Mouse (Mus musculus): ENCODE measurements around the gene Cpsf4. TPM values are rescaled to one million over a fixed set of nuclear protein-coding genes. Genes with fewer than 3 reads are reported as not detected.
A peak's percentile ranks its signal among the peaks of the same experiment; 100 is the strongest.

The Cpsf4 gene
- polyA plus RNA-seq, 1 experiment from 2014 or later = 32.0 TPM

GRCm38 (mm10) chr5:145149294-145149693, 17.7 kb upstream of the Cpsf4 start:
- no peak overlapping the region for H3K9ac ChIP-seq (ENCODE audit: low read length)
- H3K4me3 ChIP-seq (ENCODE audit: low read depth, low read length) = no peak overlapping the region
- H3K27me3 ChIP-seq (replicated peaks; ENCODE audit: control insufficient read depth, insufficient read depth, low read length) = no peaks in the 10 kb centered on the region
- H3K36me3 ChIP-seq (ENCODE audit: control insufficient read depth, insufficient read depth, low read length) = peaks cover 94% of the 10 kb centered on the region
- no peaks in the 10 kb centered on the region for H3K9me3 ChIP-seq (ENCODE audit: control insufficient read depth, low read length)
- no peak overlapping the region for H3K4me2 ChIP-seq (ENCODE audit: low read length)
- 88% methylated on average over 6 of the region's 6 CpGs for WGBS
- DNase-seq (ENCODE audit: low spot score) (no peak), ATAC-seq (replicated peaks; ENCODE audit: low FRiP score, low TSS enrichment, low read depth) (no peak)
- no peaks in the 10 kb centered on the region for H3K4me1 ChIP-seq (replicated peaks; ENCODE audit: control insufficient read depth, insufficient read depth, low read length)
- H3K27ac ChIP-seq (ENCODE audit: low read depth) = no peak overlapping the region

GRCm38 (mm10) chr5:145152690-145153089, 14.3 kb upstream of the Cpsf4 start:
- H3K36me3 ChIP-seq (ENCODE audit: control insufficient read depth, insufficient read depth, low read length) = peaks cover 85% of the 10 kb centered on the region
- no peaks in the 10 kb centered on the region for H3K9me3 ChIP-seq (ENCODE audit: control insufficient read depth, low read length)
- ATAC-seq (replicated peaks; ENCODE audit: low FRiP score, low TSS enrichment, low read depth) (no peak), DNase-seq (ENCODE audit: low spot score) (no peak)
- 95% methylated on average over 5 of the region's 5 CpGs for WGBS
- H3K27me3 ChIP-seq (replicated peaks; ENCODE audit: control insufficient read depth, insufficient read depth, low read length) = no peaks in the 10 kb centered on the region
- H3K4me1 ChIP-seq (replicated peaks; ENCODE audit: control insufficient read depth, insufficient read depth, low read length) = no peaks in the 10 kb centered on the region
- H3K4me3 ChIP-seq (ENCODE audit: low read depth, low read length) = no peak overlapping the region
- H3K27ac ChIP-seq (ENCODE audit: low read depth) = no peak overlapping the region
- no peak overlapping the region for H3K4me2 ChIP-seq (ENCODE audit: low read length)
- no peak overlapping the region for H3K9ac ChIP-seq (ENCODE audit: low read length)

GRCm38 (mm10) chr5:145161361-145161760, 5.7 kb upstream of the Cpsf4 start:
- Histone ChIP-seq H3K9ac (ENCODE audit: low read length) (no peak overlapping the region), H3K36me3 (ENCODE audit: control insufficient read depth, insufficient read depth, low read length) (peaks cover 64% of the 10 kb centered on the region), H3K27me3 (replicated peaks; ENCODE audit: control insufficient read depth, insufficient read depth, low read length) (no peaks in the 10 kb centered on the region), H3K9me3 (ENCODE audit: control insufficient read depth, low read length) (no peaks in the 10 kb centered on the region), H3K27ac (ENCODE audit: low read depth) (no peak overlapping the region), H3K4me1 (replicated peaks; ENCODE audit: control insufficient read depth, insufficient read depth, low read length) (peaks cover 6% of the 10 kb centered on the region), H3K4me3 (ENCODE audit: low read depth, low read length) (no peak overlapping the region), H3K4me2 (ENCODE audit: low read length) (no peak overlapping the region)
- ATAC-seq (replicated peaks; ENCODE audit: low FRiP score, low TSS enrichment, low read depth) = no peak
- DNase-seq (ENCODE audit: low spot score) = no peak
- WGBS = 93% methylated on average over 14 of the region's 14 CpGs

- WGBS = 51% methylated on average over 3 of the region's 3 CpGs
- ATAC-seq (replicated peaks; ENCODE audit: low FRiP score, low TSS enrichment, low read depth) (no peak), DNase-seq (ENCODE audit: low spot score) (no peak)
- Histone ChIP-seq H3K36me3 (ENCODE audit: control insufficient read depth, insufficient read depth, low read length) (peaks cover 40% of the 10 kb centered on the region), H3K4me3 (ENCODE audit: low read depth, low read length) (no peak overlapping the region), H3K27ac (ENCODE audit: low read depth) (no peak overlapping the region), H3K9ac (ENCODE audit: low read length) (no peak overlapping the region), H3K4me2 (ENCODE audit: low read length) (no peak overlapping the region), H3K27me3 (replicated peaks; ENCODE audit: control insufficient read depth, insufficient read depth, low read length) (no peaks in the 10 kb centered on the region), H3K9me3 (ENCODE audit: control insufficient read depth, low read length) (no peaks in the 10 kb centered on the region), H3K4me1 (replicated peaks; ENCODE audit: control insufficient read depth, insufficient read depth, low read length) (peaks cover 16% of the 10 kb centered on the region)
Observed at GRCm38 (mm10) chr5:145164710-145165109, 2.3 kb upstream of the Cpsf4 start.

GRCm38 (mm10) chr5:145165184-145165583, 1.8 kb upstream of the Cpsf4 start:
- H3K36me3 ChIP-seq (ENCODE audit: control insufficient read depth, insufficient read depth, low read length) = peaks cover 37% of the 10 kb centered on the region
- no peak overlapping the region for H3K4me2 ChIP-seq (ENCODE audit: low read length)
- H3K9me3 ChIP-seq (ENCODE audit: control insufficient read depth, low read length) = no peaks in the 10 kb centered on the region
- H3K4me3 ChIP-seq (ENCODE audit: low read depth, low read length) = no peak overlapping the region
- H3K4me1 ChIP-seq (replicated peaks; ENCODE audit: control insufficient read depth, insufficient read depth, low read length) = peaks cover 16% of the 10 kb centered on the region
- 85% methylated on average over 15 of the region's 15 CpGs for WGBS
- H3K27ac ChIP-seq (ENCODE audit: low read depth) = no peak overlapping the region
- H3K27me3 ChIP-seq (replicated peaks; ENCODE audit: control insufficient read depth, insufficient read depth, low read length) = no peaks in the 10 kb centered on the region
- ATAC-seq (replicated peaks; ENCODE audit: low FRiP score, low TSS enrichment, low read depth) = no peak
- no peak overlapping the region for H3K9ac ChIP-seq (ENCODE audit: low read length)
- DNase-seq (ENCODE audit: low spot score) = no peak

GRCm38 (mm10) chr5:145167306-145167661, 271 bp downstream of the Cpsf4 start:
- Histone ChIP-seq H3K36me3 (ENCODE audit: control insufficient read depth, insufficient read depth, low read length) (peaks cover 42% of the 10 kb centered on the region), H3K4me2 (ENCODE audit: low read length) (peak overlapping the region; percentile 95), H3K27me3 (replicated peaks; ENCODE audit: control insufficient read depth, insufficient read depth, low read length) (no peaks in the 10 kb centered on the region), H3K9me3 (ENCODE audit: control insufficient read depth, low read length) (no peaks in the 10 kb centered on the region), H3K27ac (ENCODE audit: low read depth) (peak overlapping the region; percentile 88), H3K4me1 (replicated peaks; ENCODE audit: control insufficient read depth, insufficient read depth, low read length) (peaks cover 16% of the 10 kb centered on the region), H3K4me3 (ENCODE audit: low read depth, low read length) (peak overlapping the region; percentile 92), H3K9ac (ENCODE audit: low read length) (peak overlapping the region; percentile 98)
- 0% methylated on average over 27 of the region's 28 CpGs for WGBS
- DNase-seq (ENCODE audit: low spot score) (no peak), ATAC-seq (replicated peaks; ENCODE audit: low FRiP score, low TSS enrichment, low read depth) (peak; percentile 65)

GRCm38 (mm10) chr5:145178461-145178980, 11.5 kb downstream of the Cpsf4 start:
- H3K9me3 ChIP-seq (ENCODE audit: control insufficient read depth, low read length) = no peaks in the 10 kb centered on the region
- H3K4me3 ChIP-seq (ENCODE audit: low read depth, low read length) = no peak overlapping the region
- no peaks in the 10 kb centered on the region for H3K27me3 ChIP-seq (replicated peaks; ENCODE audit: control insufficient read depth, insufficient read depth, low read length)
- ATAC-seq (replicated peaks; ENCODE audit: low FRiP score, low TSS enrichment, low read depth) (no peak), DNase-seq (ENCODE audit: low spot score) (no peak)
- no peak overlapping the region for H3K9ac ChIP-seq (ENCODE audit: low read length)
- H3K4me2 ChIP-seq (ENCODE audit: low read length) = no peak overlapping the region
- H3K36me3 ChIP-seq (ENCODE audit: control insufficient read depth, insufficient read depth, low read length) = peaks cover 98% of the 10 kb centered on the region
- 86% methylated on average over 18 of the region's 18 CpGs for whole genome bisulfite sequencing
- H3K27ac ChIP-seq (ENCODE audit: low read depth) = no peak overlapping the region
- no peaks in the 10 kb centered on the region for H3K4me1 ChIP-seq (replicated peaks; ENCODE audit: control insufficient read depth, insufficient read depth, low read length)

- ATAC-seq (replicated peaks; ENCODE audit: low FRiP score, low TSS enrichment, low read depth) (no peak), DNase-seq (ENCODE audit: low spot score) (no peak)
- Histone ChIP-seq H3K27me3 (replicated peaks; ENCODE audit: control insufficient read depth, insufficient read depth, low read length) (no peaks in the 10 kb centered on the region), H3K9ac (ENCODE audit: low read length) (no peak overlapping the region), H3K4me2 (ENCODE audit: low read length) (no peak overlapping the region), H3K9me3 (ENCODE audit: control insufficient read depth, low read length) (no peaks in the 10 kb centered on the region), H3K4me3 (ENCODE audit: low read depth, low read length) (no peak overlapping the region), H3K27ac (ENCODE audit: low read depth) (no peak overlapping the region), H3K4me1 (replicated peaks; ENCODE audit: control insufficient read depth, insufficient read depth, low read length) (peaks cover 8% of the 10 kb centered on the region), H3K36me3 (ENCODE audit: control insufficient read depth, insufficient read depth, low read length) (peaks cover 79% of the 10 kb centered on the region)
- 91% methylated on average over 2 of the region's 2 CpGs for WGBS
Observed at GRCm38 (mm10) chr5:145185244-145185643, 18.2 kb downstream of the Cpsf4 start.

- no peaks in the 10 kb centered on the region for H3K9me3 ChIP-seq (ENCODE audit: control insufficient read depth, low read length)
- WGBS = 95% methylated on average over 6 of the region's 6 CpGs
Observed at GRCm38 (mm10) chr5:145189416-145189815, 22.4 kb downstream of the Cpsf4 start.

More at GRCm38 (mm10) chr5:145189416-145189815, 22.4 kb downstream of the Cpsf4 start:
- DNase-seq (ENCODE audit: low spot score) (no peak), ATAC-seq (replicated peaks; ENCODE audit: low FRiP score, low TSS enrichment, low read depth) (no peak)
- H3K27me3 ChIP-seq (replicated peaks; ENCODE audit: control insufficient read depth, insufficient read depth, low read length) = no peaks in the 10 kb centered on the region
- no peak overlapping the region for H3K4me2 ChIP-seq (ENCODE audit: low read length)
- no peak overlapping the region for H3K27ac ChIP-seq (ENCODE audit: low read depth)
- H3K9ac ChIP-seq (ENCODE audit: low read length) = no peak overlapping the region
- 0 out of 2 replicates have a peak overlapping the region, but pooled peaks have one; percentile 76 for H3K4me3 ChIP-seq (ENCODE audit: low read depth, low read length)
- H3K36me3 ChIP-seq (ENCODE audit: control insufficient read depth, insufficient read depth, low read length) = peaks cover 40% of the 10 kb centered on the region
- H3K4me1 ChIP-seq (replicated peaks; ENCODE audit: control insufficient read depth, insufficient read depth, low read length) = peaks cover 18% of the 10 kb centered on the region

All from intestine, embryonic 14.5 days (tissue).